Mouse (Mus musculus) splenic B cell, adult 2 months (primary cell): ENCODE measurements around the gene Krt33a.
A peak's percentile ranks its signal among the peaks of the same experiment; 100 is the strongest.

Source experiments
- DNase-seq: peaks from one replicate; pipeline ENCODE4 v3.0.0-alpha.2; 2011; ENCODE audit warnings: low read depth, low spot score
- H3K27me3 ChIP-seq: 2 replicates; pipeline ENCODE4 v1.6.1; 2012; ENCODE audit warnings: mild to moderate bottlenecking, low read length, moderate library complexity, mixed read lengths; ENCODE audit not compliant: control insufficient read depth, poor library complexity, insufficient read depth, severe bottlenecking
- H3K36me3 ChIP-seq: 2 replicates; pipeline ENCODE4 v1.6.1; 2012; ENCODE audit warnings: mild to moderate bottlenecking, low read length, moderate library complexity, mixed read lengths; ENCODE audit not compliant: control insufficient read depth, poor library complexity, insufficient read depth, severe bottlenecking

Gene Krt33a

DNA sequence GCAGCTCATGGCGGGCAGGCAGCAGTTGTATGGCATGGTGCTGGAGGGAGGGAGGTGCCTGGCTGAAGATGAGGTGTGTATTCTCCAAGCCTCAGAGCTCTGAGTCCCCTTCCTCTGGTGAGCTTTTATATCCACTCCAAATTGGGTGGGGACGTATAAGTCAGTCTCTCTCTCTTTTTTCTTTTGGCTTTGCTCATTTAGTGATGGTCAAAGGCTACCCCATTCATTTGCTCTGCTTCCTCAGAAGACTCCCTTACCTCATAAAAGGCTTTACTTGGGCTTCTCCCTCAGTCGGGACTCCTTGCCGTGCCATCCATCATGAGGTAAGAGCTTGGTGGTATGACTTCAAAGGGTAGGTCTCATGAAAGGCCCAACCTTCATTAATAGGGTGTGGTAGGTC lies at the start of gene Krt33a:
Gene Krt33a, minus strand, starts transcription at position 101 of the 400 bp plus-strand sequence.
- no peaks in the 10 kb centered on the region for H3K27me3 ChIP-seq

DNA sequence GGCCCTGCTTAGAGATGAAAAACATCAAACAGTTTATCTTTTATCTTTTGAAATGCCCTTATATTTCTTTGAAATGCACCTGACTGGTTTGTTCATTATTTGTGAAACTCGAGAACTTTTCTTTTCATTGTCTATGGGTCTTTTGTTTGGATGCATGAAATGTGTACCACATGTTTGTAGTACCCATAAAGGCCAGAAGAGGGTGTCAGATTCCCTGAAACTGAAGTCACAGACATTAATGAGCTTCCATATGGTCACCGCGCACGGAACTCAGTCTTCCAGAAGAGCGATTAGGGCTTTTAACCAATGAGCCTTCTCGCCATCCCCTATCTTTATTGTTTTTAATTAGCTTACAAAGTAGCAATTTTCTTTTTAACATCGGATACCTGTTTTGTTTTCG lies 42.9 kb upstream of the Krt33a start:
- no peak for DNase-seq
- Histone ChIP-seq H3K27me3 (no peaks in the 10 kb centered on the region), H3K36me3 (no peaks in the 10 kb centered on the region)

More for the DNA sequence above, at the start of gene Krt33a:
- no peaks in the 10 kb centered on the region for H3K36me3 ChIP-seq
- DNase-seq = no peak

DNA sequence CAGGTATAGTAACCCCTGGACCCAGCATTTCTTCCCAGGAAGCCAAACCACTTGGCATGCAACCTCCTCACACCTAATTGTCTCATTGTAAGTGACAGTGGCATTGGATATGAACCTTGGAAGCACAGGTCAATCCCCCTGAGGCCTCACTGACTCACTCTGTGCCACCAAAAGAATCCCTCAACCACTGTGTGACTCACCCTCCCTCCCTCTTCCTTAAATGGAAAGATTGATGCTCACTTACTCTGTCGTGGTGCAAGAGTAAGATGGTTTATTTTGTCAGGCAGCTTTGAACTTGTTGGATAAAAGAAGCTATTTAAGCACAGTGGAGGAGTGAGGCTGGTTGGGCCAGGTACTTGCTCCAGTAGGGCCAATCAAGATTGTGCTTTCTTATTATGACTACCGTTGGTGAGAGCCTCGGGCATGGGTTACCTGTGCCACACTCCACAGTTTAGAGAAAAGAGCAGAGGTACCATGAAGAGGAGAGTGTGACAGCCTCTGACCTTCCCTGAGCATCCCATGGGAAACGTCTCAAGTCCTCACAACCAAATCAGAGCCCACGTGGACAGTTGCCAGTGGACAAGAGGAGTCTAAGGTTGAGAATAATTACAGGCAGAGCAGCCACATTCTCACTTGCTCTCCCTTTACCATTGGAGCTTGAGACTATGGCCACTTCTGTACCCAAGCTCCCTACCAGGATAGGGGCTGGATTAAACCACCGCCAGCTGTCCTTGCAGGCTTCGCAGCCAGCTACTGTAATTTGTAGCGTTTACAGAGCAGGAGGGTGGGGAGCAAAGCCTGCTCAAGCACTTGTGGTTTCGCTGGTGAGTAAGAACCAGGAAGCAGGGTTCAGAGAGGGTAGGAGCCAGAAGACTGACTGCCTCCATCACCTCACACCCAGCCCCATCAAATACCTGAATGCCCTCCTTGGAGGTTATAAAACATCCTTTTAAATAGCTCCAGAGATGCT lies 40.0 kb upstream of the Krt33a start:
- no peak for DNase-seq
- no peaks in the 10 kb centered on the region for H3K27me3 ChIP-seq
- no peaks in the 10 kb centered on the region for H3K36me3 ChIP-seq

DNA sequence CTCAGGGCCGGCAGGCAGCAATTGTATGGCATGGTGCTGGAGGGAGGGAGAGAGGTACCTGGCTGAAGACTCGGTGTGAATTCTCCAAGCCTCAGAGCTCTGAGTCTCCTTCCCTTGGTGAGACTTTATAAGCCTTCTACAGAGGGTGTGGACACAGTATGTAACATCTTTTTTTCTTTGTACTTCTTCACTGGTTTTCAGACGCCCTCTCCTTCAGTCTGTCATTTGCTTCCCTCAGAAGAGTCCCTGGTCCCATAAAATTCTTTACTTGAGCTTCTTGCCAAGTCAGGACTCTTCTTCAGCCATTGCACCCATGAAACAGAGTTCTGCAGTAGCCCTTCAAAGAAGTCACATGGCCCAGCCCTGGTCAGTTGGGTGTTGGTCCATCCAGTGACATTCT lies 34.4 kb upstream of the Krt33a start, which contains the start of gene Krt31:
Gene Krt31, minus strand, starts transcription at position 101 of the 400 bp plus-strand sequence.
- H3K27me3 ChIP-seq = no peaks in the 10 kb centered on the region
- DNase-seq = no peak
- no peaks in the 10 kb centered on the region for H3K36me3 ChIP-seq

DNA sequence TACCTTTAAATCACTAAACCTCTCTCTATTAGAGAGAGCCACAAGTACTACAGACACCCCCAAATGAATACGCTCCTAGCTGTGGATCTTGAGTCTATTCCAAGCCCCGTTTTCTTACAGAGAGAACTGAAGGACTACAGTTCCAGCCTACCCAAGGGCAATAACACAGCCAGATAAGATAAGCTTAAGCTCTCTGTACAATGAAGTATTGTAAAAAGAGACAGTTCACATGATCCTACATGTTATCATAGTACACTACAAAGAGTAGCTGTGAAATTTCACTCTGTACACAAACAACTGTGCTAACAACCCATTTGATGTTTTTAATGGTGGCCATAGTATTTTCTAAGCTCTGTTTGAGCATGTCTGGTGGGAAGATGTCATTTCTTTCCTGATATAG lies 31.2 kb upstream of the Krt33a start:
- Histone ChIP-seq H3K27me3 (no peaks in the 10 kb centered on the region), H3K36me3 (no peaks in the 10 kb centered on the region)
- no peak for DNase-seq

DNA sequence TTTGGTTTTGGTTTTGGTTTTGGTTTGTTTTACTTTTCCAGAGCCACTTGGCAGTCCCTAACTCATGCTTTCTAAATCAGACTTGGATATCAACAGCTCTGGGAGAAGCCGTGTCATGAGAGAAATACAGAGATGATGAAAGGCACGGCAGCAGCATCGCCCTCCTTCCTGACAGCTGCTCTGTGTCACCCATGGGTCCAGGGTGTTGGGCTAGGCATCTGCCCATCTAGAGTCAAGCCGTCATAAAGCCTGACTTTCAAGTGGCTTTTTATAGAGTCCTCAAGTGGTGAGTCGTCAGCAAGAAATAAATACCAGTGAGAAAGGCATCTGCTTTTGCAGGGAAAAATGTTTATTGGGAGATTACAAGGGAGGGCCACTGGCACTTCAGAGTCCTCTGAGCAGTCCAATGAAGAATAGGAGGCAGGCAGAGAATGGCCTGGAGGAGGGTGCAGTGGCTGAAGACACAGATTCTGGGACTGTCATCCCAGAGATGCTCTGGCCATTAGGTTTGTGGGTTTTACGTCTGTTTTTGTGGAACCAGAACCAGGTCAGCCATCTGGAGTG lies 30.4 kb upstream of the Krt33a start:
- DNase-seq = no peak
- H3K36me3 ChIP-seq = no peaks in the 10 kb centered on the region
- H3K27me3 ChIP-seq = no peaks in the 10 kb centered on the region

DNA sequence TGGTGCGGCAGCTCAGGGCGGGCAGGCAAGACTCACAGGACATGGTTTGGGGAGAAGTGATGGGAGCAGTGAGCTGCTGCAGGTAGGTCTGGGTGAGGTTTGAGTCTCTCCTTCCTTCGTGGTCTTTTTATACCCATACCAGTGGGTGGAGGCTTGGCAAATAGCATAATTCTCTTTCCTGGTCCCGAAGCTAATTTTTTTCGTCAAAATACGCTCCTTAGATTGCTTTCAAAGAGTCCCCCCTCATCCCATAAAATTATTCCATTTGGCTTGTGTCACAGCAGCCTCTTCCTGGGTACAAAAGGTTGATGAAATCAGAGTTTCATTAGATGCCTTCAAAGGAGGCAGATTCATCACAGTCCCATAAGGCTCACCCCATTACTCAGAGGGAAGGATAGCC lies 25.4 kb upstream of the Krt33a start, which contains the start of gene Krt34:
Gene Krt34, minus strand, starts transcription at position 101 of the 400 bp plus-strand sequence.
- Histone ChIP-seq H3K27me3 (no peaks in the 10 kb centered on the region), H3K36me3 (no peaks in the 10 kb centered on the region)
- no peak for DNase-seq

DNA sequence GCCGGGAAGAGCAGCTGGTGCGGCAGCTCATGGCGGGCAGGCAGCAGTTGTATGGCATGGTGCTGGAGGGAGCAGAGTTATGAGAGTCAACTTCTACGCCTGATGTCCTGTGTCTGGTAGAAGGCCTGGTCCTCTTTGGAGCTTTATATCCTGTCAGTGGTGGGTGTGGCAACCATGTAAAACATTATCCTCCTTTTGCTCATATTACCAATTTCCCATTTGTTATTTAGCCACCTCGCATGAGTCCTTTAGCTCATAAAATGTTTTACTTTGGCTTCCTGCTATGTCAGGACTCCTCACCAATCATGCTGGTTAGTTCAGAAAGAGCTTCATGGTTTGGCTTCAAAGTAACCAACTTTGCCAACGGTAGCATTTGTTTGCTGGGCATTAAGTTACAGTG lies 13.8 kb upstream of the Krt33a start, which contains the start of gene Krt33b:
Gene Krt33b, minus strand, starts transcription at position 101 of the 400 bp plus-strand sequence.
- no peak for DNase-seq
- H3K27me3 ChIP-seq = no peaks in the 10 kb centered on the region
- no peaks in the 10 kb centered on the region for H3K36me3 ChIP-seq

DNA sequence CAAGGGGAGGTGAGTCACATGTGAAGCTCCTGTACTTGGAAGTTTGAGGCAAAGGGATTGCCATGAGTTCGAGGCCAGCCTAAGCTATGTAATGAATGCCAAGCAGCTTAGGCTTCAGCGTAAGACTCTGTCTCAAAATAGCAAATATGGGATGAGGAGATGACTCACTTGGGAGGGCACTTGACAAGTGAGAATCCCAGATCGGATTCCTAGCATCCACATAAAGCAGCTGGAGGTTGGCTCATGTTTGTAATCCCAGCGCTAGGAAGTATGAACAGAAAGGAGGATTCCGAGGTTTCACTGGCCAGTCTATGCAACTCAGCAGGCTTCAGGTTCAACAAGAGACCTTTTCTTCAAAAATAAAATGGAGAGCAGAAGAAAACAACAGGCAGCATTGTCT lies 5.4 kb upstream of the Krt33a start:
- H3K36me3 ChIP-seq = no peaks in the 10 kb centered on the region
- no peak for DNase-seq
- no peaks in the 10 kb centered on the region for H3K27me3 ChIP-seq

DNA sequence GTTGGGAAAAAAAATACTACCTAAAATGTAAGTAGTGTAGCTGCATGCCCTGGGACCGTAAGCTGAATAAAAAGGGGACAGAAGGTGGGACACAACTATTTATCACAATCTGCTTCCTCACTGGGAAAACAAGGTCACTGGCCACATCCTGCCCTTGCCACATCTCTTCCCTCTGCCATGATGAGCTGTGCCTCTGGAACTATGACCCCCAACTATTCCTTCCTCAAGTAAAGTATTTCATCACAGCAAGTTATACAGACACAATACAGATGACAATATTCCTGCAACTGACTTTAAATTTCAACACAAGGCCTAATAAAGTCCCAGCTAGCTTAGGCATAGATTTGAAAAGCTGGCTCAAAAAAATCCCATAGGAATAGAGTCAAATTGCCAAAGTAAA lies 3.5 kb upstream of the Krt33a start:
- Histone ChIP-seq H3K36me3 (no peaks in the 10 kb centered on the region), H3K27me3 (no peaks in the 10 kb centered on the region)
- no peak for DNase-seq

DNA sequence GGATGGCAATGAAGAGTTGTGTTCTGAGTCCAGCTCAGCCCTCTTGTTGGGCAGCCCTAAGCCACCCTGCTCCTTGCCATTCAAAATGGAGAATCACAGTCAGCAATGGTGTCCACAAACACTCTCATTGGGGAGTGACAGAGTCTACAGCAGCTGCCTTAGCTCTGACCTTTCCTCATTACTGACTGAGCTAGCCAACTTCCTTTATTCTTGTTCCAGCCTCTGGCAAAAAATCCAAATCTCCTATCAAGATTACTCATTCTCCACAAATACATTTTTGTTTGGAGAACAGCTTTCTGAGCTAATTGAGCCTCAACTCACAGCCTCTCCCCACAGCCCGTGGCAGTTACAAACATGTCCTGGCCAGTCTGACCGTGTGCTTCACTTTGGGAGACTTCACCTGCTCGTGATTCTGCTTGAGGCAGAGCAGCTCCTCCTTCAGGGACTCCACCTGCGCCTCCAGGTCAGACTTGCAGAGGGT lies 2.3 kb downstream of the Krt33a start:
- no peak for DNase-seq
- Histone ChIP-seq H3K27me3 (no peaks in the 10 kb centered on the region), H3K36me3 (no peaks in the 10 kb centered on the region)

DNA sequence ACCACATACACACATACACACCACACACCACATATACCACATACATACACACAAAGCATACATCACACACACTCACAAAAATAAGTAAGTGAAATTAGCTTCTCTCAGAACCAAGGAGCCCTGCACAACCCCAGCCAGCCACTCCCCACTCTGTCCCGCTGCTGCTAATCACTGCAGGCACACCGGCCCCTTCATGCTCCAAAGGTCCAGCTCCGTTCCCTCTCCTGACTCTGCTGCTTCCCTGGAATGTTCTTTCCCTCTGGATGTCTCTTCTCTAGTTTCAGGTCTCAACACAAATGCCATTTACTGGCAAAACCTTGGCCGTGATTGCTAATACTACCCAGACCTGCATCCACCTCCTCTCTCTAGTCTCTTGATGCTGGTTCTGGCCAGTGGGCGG lies 5.3 kb downstream of the Krt33a start:
- Histone ChIP-seq H3K36me3 (no peaks in the 10 kb centered on the region), H3K27me3 (no peaks in the 10 kb centered on the region)
- no peak for DNase-seq

DNA sequence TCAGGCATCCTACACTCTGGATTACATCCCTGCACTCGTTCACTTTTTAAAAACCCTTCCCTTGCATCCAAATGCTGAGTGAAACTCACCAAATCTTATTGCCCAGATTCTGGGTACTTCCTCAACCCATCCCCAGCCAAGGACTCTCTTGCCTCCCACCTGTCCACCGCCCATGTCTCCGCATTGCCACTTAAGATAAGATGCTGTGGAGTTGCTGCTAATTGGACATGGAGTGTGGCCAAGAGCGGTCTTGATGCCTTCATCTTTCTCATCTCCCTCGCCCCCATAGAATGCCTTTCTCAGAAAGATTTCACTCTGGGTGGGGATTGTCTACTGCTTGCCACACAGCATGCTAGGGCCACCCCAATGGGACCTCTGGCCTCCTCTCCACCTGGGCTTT lies 7.7 kb downstream of the Krt33a start:
- no peaks in the 10 kb centered on the region for H3K36me3 ChIP-seq
- no peak for DNase-seq
- H3K27me3 ChIP-seq = no peaks in the 10 kb centered on the region

DNA sequence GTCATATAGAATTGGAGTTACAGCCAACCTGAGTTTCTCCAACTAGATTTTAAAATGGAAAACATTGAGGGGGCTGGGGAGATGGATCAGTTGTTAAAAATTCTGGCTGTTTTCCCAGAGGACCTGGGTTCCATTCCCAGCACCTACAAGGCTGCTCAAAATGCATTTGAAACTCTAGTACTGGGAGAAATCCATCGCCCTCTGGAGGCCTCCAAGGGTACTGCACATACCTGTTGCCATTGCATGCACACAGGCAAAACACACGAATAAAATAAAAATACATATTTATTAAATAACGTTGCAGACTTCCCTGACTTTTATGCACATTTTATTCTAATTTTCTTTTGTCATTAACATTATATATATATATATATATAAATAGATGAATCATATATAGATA lies 9.4 kb downstream of the Krt33a start:
- Histone ChIP-seq H3K27me3 (no peaks in the 10 kb centered on the region), H3K36me3 (no peaks in the 10 kb centered on the region)
- DNase-seq = peak; percentile 11

DNA sequence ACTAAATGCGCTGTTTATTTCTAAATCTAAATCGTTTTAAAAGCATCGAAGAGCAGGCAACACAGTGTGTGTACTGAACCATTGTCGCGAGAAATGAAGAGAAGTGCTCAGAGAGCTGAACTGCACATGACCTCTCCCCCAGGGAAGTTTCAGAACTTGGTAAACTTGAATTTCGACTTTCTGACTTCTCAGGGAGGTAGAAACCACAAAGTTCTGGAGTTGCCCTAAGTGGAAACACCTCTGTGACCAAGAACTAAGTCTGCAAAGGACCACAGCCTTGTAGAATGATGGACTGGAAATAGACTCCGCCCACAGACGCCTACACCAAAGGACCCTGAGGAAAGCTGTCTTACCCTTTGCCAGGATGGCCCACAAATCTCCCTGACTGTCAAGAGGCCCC lies 10.1 kb downstream of the Krt33a start:
- DNase-seq = no peak
- Histone ChIP-seq H3K27me3 (no peaks in the 10 kb centered on the region), H3K36me3 (no peaks in the 10 kb centered on the region)
